Mouse (Mus musculus) urinary bladder, postnatal 14 days (tissue): ENCODE results near the gene Gm47841.

ENCODE experiments used
- DNase-seq: peaks from one replicate; pipeline ENCODE4 v3.0.0; 2021; ENCODE audit warnings: low spot score

Gene Gm47841

GRCm38 (mm10) chr15:101047194-101047555 lies at the start of gene Gm47841:
Gm47841 (minus strand) TSS chr15:101047397.
- peak; percentile 52 for DNase-seq

- no peak for DNase-seq
Measured at GRCm38 (mm10) chr15:101095392-101095791, 48.2 kb upstream of the Gm47841 start.

GRCm38 (mm10) chr15:101094979-101095378 lies 47.8 kb upstream of the Gm47841 start:
- no peak for DNase-seq

GRCm38 (mm10) chr15:101093988-101094387 lies 46.8 kb upstream of the Gm47841 start:
- no peak for DNase-seq

GRCm38 (mm10) chr15:101092829-101093648 lies 45.8 kb upstream of the Gm47841 start:
- peak; percentile 52 for DNase-seq

GRCm38 (mm10) chr15:101092121-101092828 lies 45.1 kb upstream of the Gm47841 start:
- no peak for DNase-seq

- DNase-seq = no peak
Measured at GRCm38 (mm10) chr15:101091551-101091950, 44.4 kb upstream of the Gm47841 start.

GRCm38 (mm10) chr15:101088291-101088690 lies 41.1 kb upstream of the Gm47841 start:
- no peak for DNase-seq

GRCm38 (mm10) chr15:101086956-101087355 lies 39.8 kb upstream of the Gm47841 start:
- no peak for DNase-seq

- DNase-seq = no peak
Measured at GRCm38 (mm10) chr15:101086451-101086850, 39.3 kb upstream of the Gm47841 start.

GRCm38 (mm10) chr15:101084499-101084898 lies 37.3 kb upstream of the Gm47841 start:
- no peak for DNase-seq

GRCm38 (mm10) chr15:101082236-101082635 lies 35.0 kb upstream of the Gm47841 start:
- no peak for DNase-seq

- DNase-seq = no peak
Measured at GRCm38 (mm10) chr15:101081035-101081548, 33.9 kb upstream of the Gm47841 start.

GRCm38 (mm10) chr15:101080031-101080520 lies 32.9 kb upstream of the Gm47841 start:
- DNase-seq = no peak

GRCm38 (mm10) chr15:101078731-101079156 lies 31.5 kb upstream of the Gm47841 start:
- DNase-seq = peak; percentile 84

- DNase-seq = no peak
Measured at GRCm38 (mm10) chr15:101077813-101078730, 30.9 kb upstream of the Gm47841 start, which contains the start of gene Fignl2. Fignl2 (minus strand) TSS chr15:101078567.

GRCm38 (mm10) chr15:101077001-101077812 lies 30.0 kb upstream of the Gm47841 start:
- DNase-seq = no peak

GRCm38 (mm10) chr15:101076071-101077000 lies 29.1 kb upstream of the Gm47841 start:
- no peak for DNase-seq

GRCm38 (mm10) chr15:101075656-101076055 lies 28.5 kb upstream of the Gm47841 start:
- DNase-seq = no peak

GRCm38 (mm10) chr15:101075150-101075549 lies 28.0 kb upstream of the Gm47841 start:
- DNase-seq = no peak
